ENCODE assay signal across 8 mouse cellular contexts in genomic region chr6:28474839-28475238, GRCm38 (mm10). TPM values are rescaled to one million over a fixed set of nuclear protein-coding genes. Genes with fewer than 3 reads are reported as not detected.
DNase-seq lines count a peak whose midpoint lies in the region; ATAC-seq and TF ChIP-seq lines count a peak whose summit lies in the region.

Gene Snd1, plus strand, starts transcription at chr6:28475139.

- intact Hi-C loops in gastrocnemius, adult 2 months (cut with DNase I) = loop anchor here (5.0 kb wide), 1 partner anchor 213 kb away; no protein-coding TSS in a partner anchor

- ATAC-seq in hindbrain, embryonic 14.5 days (ENCODE audit: low FRiP score) = no peak
- ATAC-seq in liver, embryonic 15.5 days (ENCODE audit: insufficient read depth) = no peak

- H3K4me3 ChIP-seq in gastrocnemius, adult 2 months = no peak within 1 kb of the TSS
- H3K4me3 ChIP-seq in hindbrain, embryonic 14.5 days (replicated peaks; ENCODE audit: low read length) = no peak within 1 kb of the TSS
- no peak within 1 kb of the TSS for H3K4me3 ChIP-seq in liver, embryonic 15.5 days (replicated peaks)

- no peaks in the 10 kb centered on the region for H3K4me1 ChIP-seq in hindbrain, embryonic 14.5 days (replicated peaks; ENCODE audit: control insufficient read depth, insufficient read depth, low read length)
- H3K4me1 ChIP-seq in liver, embryonic 15.5 days (replicated peaks) = peaks cover 15% of the 10 kb centered on the region

- 88% methylated on average over 5 of the region's 5 CpGs for WGBS in hindbrain, embryonic 14.5 days
- WGBS in liver, embryonic 15.5 days (ENCODE audit: insufficient replicate concordance) = 70% methylated on average over 5 of the region's 5 CpGs

- no peak within 1 kb of the TSS for H3K27ac ChIP-seq in gastrocnemius, adult 2 months
- H3K27ac ChIP-seq in hindbrain, embryonic 14.5 days = no peak within 1 kb of the TSS
- H3K27ac ChIP-seq in liver, embryonic 15.5 days (replicated peaks) = no peak within 1 kb of the TSS

- TF ChIP-seq CTCF in gastrocnemius, adult 2 months (IDR thresholded peaks at IDR 0.05) = no peak

- no peaks in the 10 kb centered on the region for H3K9me3 ChIP-seq in hindbrain, embryonic 14.5 days (ENCODE audit: control insufficient read depth, low read length)
- H3K9me3 ChIP-seq in liver, embryonic 15.5 days (replicated peaks) = no peaks in the 10 kb centered on the region

- H3K27me3 ChIP-seq in hindbrain, embryonic 14.5 days (ENCODE audit: control insufficient read depth, insufficient read depth, low read length) = no peaks in the 10 kb centered on the region
- H3K27me3 ChIP-seq in liver, embryonic 15.5 days = no peaks in the 10 kb centered on the region

- DNase-seq in frontal cortex, adult 2 months (ENCODE audit: extremely low spot score in 1 of 2, low spot score in 1 of 2) = no peak
- no peak for DNase-seq in frontal cortex, postnatal 36 days (ENCODE audit: low spot score in 2 of 2)
- DNase-seq in adrenal gland, adult 8-10 months = no peak
- no peak for DNase-seq in gastrocnemius, adult 2 months
- DNase-seq in hindbrain, embryonic 14.5 days (ENCODE audit: low spot score) = no peak
- no peak for DNase-seq in cerebellum, postnatal 4 days (ENCODE audit: low spot score in 2 of 2)
- DNase-seq in testis, postnatal 14 days (ENCODE audit: low spot score) = no peak

- no peak within 1 kb of the TSS for H3K9ac ChIP-seq in hindbrain, embryonic 14.5 days
- no peak within 1 kb of the TSS for H3K9ac ChIP-seq in liver, embryonic 15.5 days

- no peak within 1 kb of the TSS for H3K4me2 ChIP-seq in hindbrain, embryonic 14.5 days (replicated peaks)
- no peak within 1 kb of the TSS for H3K4me2 ChIP-seq in liver, embryonic 15.5 days

- no peaks in the 10 kb centered on the region for H3K36me3 ChIP-seq in hindbrain, embryonic 14.5 days (replicated peaks; ENCODE audit: control insufficient read depth, insufficient read depth)
- no peaks in the 10 kb centered on the region for H3K36me3 ChIP-seq in liver, embryonic 15.5 days (replicated peaks)

RNA-seq across cellular contexts. Expression of gene Snd1, which starts in this region (rescaled TPM):
- polyA plus RNA-seq in frontal cortex, adult 2 months (2012; rRNA removed) = 67.8 and 69.7 TPM in 2 replicates
- total RNA-seq in adrenal gland, adult 8-10 months (2022) = 100 to 1,000 TPM; 152 to 181 (median 176) TPM
- 10 to 100 TPM; 40.4 to 41.0 TPM for total RNA-seq in gastrocnemius, adult 2 months (2021)
- 79.1 and 81.6 TPM in 2 replicates for polyA plus RNA-seq in hindbrain, embryonic 14.5 days (2014; fragmentation: Nextera tagmentation; extraction: Ambion mirVana)
- 51.1 and 55.3 TPM in 2 replicates for polyA plus RNA-seq in liver, embryonic 15.5 days (2015; fragmentation: Nextera tagmentation; extraction: Ambion mirVana)
